Mouse (Mus musculus) mature B cell (primary cell): Measurements from ENCODE around the gene Abcc1.

Experiments used
- in situ Hi-C: fragments of 300-500 bp; cut with MboI; formaldehyde crosslinking; loops from 2 replicates; pipeline ENCODE4 v1.14.3; 2019

Gene Abcc1

DNA sequence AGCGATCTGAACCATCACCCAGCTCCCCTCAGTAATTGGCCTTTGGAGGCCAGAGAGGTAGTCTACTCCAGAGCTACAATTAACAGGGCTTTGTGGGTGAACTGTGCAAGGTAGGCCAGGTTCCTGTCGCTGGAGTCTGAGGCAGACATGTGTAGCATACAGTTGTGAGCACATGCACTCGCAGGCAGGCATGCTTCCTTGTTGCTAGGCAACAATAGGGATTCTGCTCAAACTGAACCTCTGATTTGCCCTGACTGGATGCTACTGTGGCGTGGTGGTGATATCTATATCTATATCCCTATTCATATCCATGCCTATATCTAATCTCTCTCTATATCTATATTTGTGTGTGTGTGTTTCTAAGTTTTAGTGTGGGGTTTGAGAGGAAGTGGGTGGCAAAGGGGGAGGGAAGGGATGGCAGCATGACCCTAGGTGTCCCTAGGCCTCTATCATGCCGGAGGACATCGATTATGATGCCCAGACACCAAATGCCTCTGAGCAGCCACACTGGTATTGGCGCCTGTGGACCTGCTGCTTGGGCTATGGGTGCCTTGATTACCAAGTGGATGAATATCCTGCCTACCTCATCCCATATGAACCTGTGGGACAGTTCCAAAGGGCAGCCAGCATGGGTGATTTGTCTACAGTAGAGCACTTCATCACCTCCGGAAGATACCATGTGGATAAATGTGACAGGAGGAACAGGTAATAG is 140.4 kb downstream of the Abcc1 start:
- in situ Hi-C loops: no loop called here

DNA sequence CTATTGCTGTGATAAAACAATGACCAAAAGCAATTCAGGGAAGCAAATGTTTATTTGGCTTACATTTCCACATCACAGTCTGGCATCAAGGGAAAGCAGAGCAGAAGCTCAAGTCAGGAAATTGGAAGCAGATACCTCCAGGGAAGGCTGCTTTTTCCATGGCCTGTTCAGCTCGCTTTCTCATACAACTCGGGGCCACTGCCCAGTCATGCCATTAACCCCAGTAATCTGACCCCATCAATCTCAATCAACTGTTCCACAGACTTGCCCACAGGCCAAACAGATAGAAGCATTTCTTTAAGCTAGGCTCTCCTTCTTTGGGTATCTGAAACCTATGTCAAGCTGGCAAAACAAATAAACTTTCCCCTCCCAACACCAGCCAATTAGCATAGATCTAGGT is 145.1 kb downstream of the Abcc1 start:
- in situ Hi-C loops: no loop called here
